Mouse (Mus musculus) heart, embryonic 11.5 days (tissue): ENCODE results near the gene Olfr266. TPM values are rescaled to one million over a fixed set of nuclear protein-coding genes. Genes with fewer than 3 reads are reported as not detected.
A peak's percentile ranks its signal among the peaks of the same experiment; 100 is the strongest.

Source experiments
- ATAC-seq: fragments of 200-750 bp; cut with Nextera tagmentation; replicated peaks from 2 replicates; pipeline ENCODE4 v1.8.0; 2017; ENCODE audit warnings: moderate library complexity; ENCODE audit not compliant: insufficient number of reproducible peaks, low FRiP score, low TSS enrichment
- H3K27ac ChIP-seq: fragments of 300-500 bp; sonication (generic); 2 replicates; pipeline ENCODE4 v1.5.1; 2014; ENCODE audit warnings: mild to moderate bottlenecking, low read depth, low read length
- H3K27me3 ChIP-seq: fragments of 300-500 bp; sonication (generic); 2 replicates; pipeline ENCODE4 v1.6.1; 2014; ENCODE audit warnings: mild to moderate bottlenecking, low read length, mixed read lengths; ENCODE audit not compliant: control insufficient read depth, insufficient read depth
- H3K36me3 ChIP-seq: fragments of 300-500 bp; sonication (generic); 2 replicates; pipeline ENCODE4 v1.6.1; 2014; ENCODE audit warnings: mild to moderate bottlenecking, low read length, moderate library complexity, mixed read lengths; ENCODE audit not compliant: control insufficient read depth, insufficient read depth
- H3K4me1 ChIP-seq: fragments of 300-500 bp; sonication (generic); 2 replicates; pipeline ENCODE4 v1.6.1; 2014; ENCODE audit warnings: low read length; ENCODE audit not compliant: control insufficient read depth, insufficient read depth
- H3K4me2 ChIP-seq: fragments of 300-500 bp; sonication (generic); 2 replicates; pipeline ENCODE4 v1.6.1; 2014; ENCODE audit warnings: mild to moderate bottlenecking, moderate library complexity
- H3K4me3 ChIP-seq: fragments of 300-500 bp; sonication (generic); 2 replicates; pipeline ENCODE4 v1.5.1; 2014; ENCODE audit warnings: low read depth, low read length
- H3K9ac ChIP-seq: fragments of 300-500 bp; sonication (generic); 2 replicates; pipeline ENCODE4 v1.6.1; 2014; ENCODE audit warnings: mild to moderate bottlenecking, low read depth, low read length, moderate library complexity
- H3K9me3 ChIP-seq: fragments of 300-500 bp; sonication (generic); replicated peaks from 2 replicates; pipeline ENCODE4 v1.6.1; 2016; ENCODE audit warnings: low read length; ENCODE audit not compliant: control insufficient read depth
- WGBS: fragments of 180-500 bp; shearing (Covaris S2); extraction: QIAGEN DNeasy Blood & Tissue Kit; methylation state at CpG from one replicate; pipeline ENCODE4 v1.1.7; 2014; ENCODE audit not compliant: insufficient replicate concordance; 5-methylcytosine and 5-hydroxymethylcytosine counted together
- polyA plus RNA-seq: library from polyadenylated mRNA; unstranded; fragments of >200 nt; fragmentation: Nextera tagmentation; extraction: Ambion mirVana; gene quantifications from 2 replicates; pipeline ENCODE4 v1.2.1, GENCODE M21; 2014

Gene Olfr266
- polyA plus RNA-seq: not detected in 2 replicates

- H3K27me3 ChIP-seq: no peaks in the 10 kb centered on the region
- no peak within 1 kb of the TSS for H3K27ac ChIP-seq
- H3K4me1 ChIP-seq: no peaks in the 10 kb centered on the region
- 80% methylated on average over 1 of the region's 1 CpGs for WGBS
- ATAC-seq: no peak
- no peak within 1 kb of the TSS for H3K4me2 ChIP-seq
- H3K9me3 ChIP-seq: no peaks in the 10 kb centered on the region
- H3K36me3 ChIP-seq: no peaks in the 10 kb centered on the region
- H3K9ac ChIP-seq: no peak within 1 kb of the TSS
- H3K4me3 ChIP-seq: no peak within 1 kb of the TSS
These were observed at the start of gene Olfr266 for GRCm38 (mm10) chr3:106826187-106826586. Olfr266 (minus strand) TSS chr3:106826287.

- Histone ChIP-seq H3K9me3 (no peaks in the 10 kb centered on the region), H3K27me3 (no peaks in the 10 kb centered on the region), H3K4me3 (no peak overlapping the region), H3K9ac (no peak overlapping the region), H3K27ac (no peak overlapping the region), H3K4me2 (no peak overlapping the region), H3K4me1 (no peaks in the 10 kb centered on the region), H3K36me3 (no peaks in the 10 kb centered on the region)
- no peak for ATAC-seq
- WGBS: 84% methylated on average over 1 of the region's 1 CpGs
These were observed 49.5 kb upstream of the Olfr266 start for GRCm38 (mm10) chr3:106875626-106876025.

GRCm38 (mm10) chr3:106872893-106873292 lies 46.8 kb upstream of the Olfr266 start:
- no peak overlapping the region for H3K4me3 ChIP-seq
- no peak for ATAC-seq
- H3K36me3 ChIP-seq: no peaks in the 10 kb centered on the region
- H3K4me2 ChIP-seq: no peak overlapping the region
- no peaks in the 10 kb centered on the region for H3K9me3 ChIP-seq
- H3K27me3 ChIP-seq: no peaks in the 10 kb centered on the region
- no peak overlapping the region for H3K27ac ChIP-seq
- no peak overlapping the region for H3K9ac ChIP-seq
- no peaks in the 10 kb centered on the region for H3K4me1 ChIP-seq

GRCm38 (mm10) chr3:106832107-106832506 lies 6.0 kb upstream of the Olfr266 start:
- no peaks in the 10 kb centered on the region for H3K36me3 ChIP-seq
- peaks cover 2% of the 10 kb centered on the region; the same call in 1 of the 2 replicates for H3K9me3 ChIP-seq
- no peak for ATAC-seq
- no peak overlapping the region for H3K9ac ChIP-seq
- no peak overlapping the region for H3K27ac ChIP-seq
- H3K4me1 ChIP-seq: no peaks in the 10 kb centered on the region
- H3K27me3 ChIP-seq: no peaks in the 10 kb centered on the region
- H3K4me3 ChIP-seq: no peak overlapping the region
- H3K4me2 ChIP-seq: no peak overlapping the region
- WGBS: 56% methylated on average over 1 of the region's 1 CpGs

- Histone ChIP-seq H3K4me3 (no peak overlapping the region), H3K4me2 (no peak overlapping the region), H3K27ac (no peak overlapping the region), H3K9ac (no peak overlapping the region), H3K27me3 (no peaks in the 10 kb centered on the region), H3K36me3 (no peaks in the 10 kb centered on the region), H3K9me3 (no peaks in the 10 kb centered on the region), H3K4me1 (no peaks in the 10 kb centered on the region)
- WGBS: 74% methylated on average over 2 of the region's 2 CpGs
- ATAC-seq: no peak
These were observed 8.4 kb downstream of the Olfr266 start for GRCm38 (mm10) chr3:106817676-106818075.

GRCm38 (mm10) chr3:106808972-106809695 lies 17.0 kb downstream of the Olfr266 start:
- H3K9ac ChIP-seq: no peak overlapping the region
- H3K4me3 ChIP-seq: no peak overlapping the region
- H3K4me1 ChIP-seq: no peaks in the 10 kb centered on the region
- ATAC-seq: no peak
- WGBS: 63% methylated on average over 2 of the region's 2 CpGs
- no peak overlapping the region for H3K27ac ChIP-seq
- H3K4me2 ChIP-seq: no peak overlapping the region
- H3K9me3 ChIP-seq: no peaks in the 10 kb centered on the region
- H3K36me3 ChIP-seq: no peaks in the 10 kb centered on the region
- H3K27me3 ChIP-seq: no peaks in the 10 kb centered on the region

- Histone ChIP-seq H3K27me3 (no peaks in the 10 kb centered on the region), H3K4me1 (no peaks in the 10 kb centered on the region), H3K27ac (no peak overlapping the region), H3K36me3 (no peaks in the 10 kb centered on the region), H3K9ac (no peak overlapping the region), H3K4me2 (no peak overlapping the region), H3K9me3 (no peaks in the 10 kb centered on the region; the same call in 1 of the 2 replicates), H3K4me3 (no peak overlapping the region)
- no peak for ATAC-seq
These were observed 28.0 kb downstream of the Olfr266 start for GRCm38 (mm10) chr3:106798079-106798478.

- Histone ChIP-seq H3K36me3 (no peaks in the 10 kb centered on the region), H3K4me2 (no peak within 1 kb of the TSS), H3K9me3 (no peaks in the 10 kb centered on the region), H3K4me3 (no peak within 1 kb of the TSS), H3K9ac (no peak within 1 kb of the TSS), H3K4me1 (no peaks in the 10 kb centered on the region), H3K27ac (no peak within 1 kb of the TSS), H3K27me3 (no peaks in the 10 kb centered on the region)
- ATAC-seq: no peak
- 62% methylated on average over 2 of the region's 2 CpGs for WGBS
These were observed 36.2 kb downstream of the Olfr266 start, which contains the start of gene Cd53 for GRCm38 (mm10) chr3:106789930-106790329. Cd53 (minus strand) TSS chr3:106790149.

- Histone ChIP-seq H3K4me3 (no peak overlapping the region), H3K4me1 (no peaks in the 10 kb centered on the region), H3K9me3 (no peaks in the 10 kb centered on the region), H3K36me3 (no peaks in the 10 kb centered on the region), H3K9ac (no peak overlapping the region), H3K27me3 (no peaks in the 10 kb centered on the region), H3K4me2 (no peak overlapping the region), H3K27ac (0 out of 2 replicates have a peak overlapping the region, but pooled peaks have one; percentile 46)
- WGBS: 34% methylated on average over 2 of the region's 2 CpGs
- peak; percentile 46; the same call in 1 of the 2 replicates for ATAC-seq
These were observed 37.6 kb downstream of the Olfr266 start for GRCm38 (mm10) chr3:106788440-106788887.
